ENCODE assay signal across 12 mouse cellular contexts in genomic region chr1:163280842-163281122, GRCm38 (mm10). TPM values are rescaled to one million over a fixed set of nuclear protein-coding genes. Genes with fewer than 3 reads are reported as not detected.
DNase-seq lines count a peak whose midpoint lies in the region; ATAC-seq and TF ChIP-seq lines count a peak whose summit lies in the region.
"Had no signal": no experiment of that assay in that cellular context is flagged by ENCODE, and none has a peak within 500 bp of the region (broad histone marks: within the 10 kb centered on the region; RNA-seq: fewer than 3 reads in every experiment).

No protein-coding gene starts in this region.

- intact Hi-C loops in heart, postnatal 10 days (cut with DNase I): no loop called here

- H3K9me3 ChIP-seq in heart, embryonic 12.5 days (replicated peaks): no peaks in the 10 kb centered on the region
- no peaks in the 10 kb centered on the region for H3K9me3 ChIP-seq in midbrain, embryonic 14.5 days (ENCODE audit: control insufficient read depth, low read length)
- H3K9me3 ChIP-seq in midbrain, embryonic 11.5 days (ENCODE audit: control insufficient read depth, low read length): no peaks in the 10 kb centered on the region

- TF ChIP-seq CTCF in thymus, adult 2 months (IDR thresholded peaks at IDR 0.05; ENCODE audit: borderline replicate concordance, control insufficient read depth, extremely low read depth, insufficient read depth, low read length, poor library complexity): no peak

- H3K4me1 ChIP-seq in heart, embryonic 12.5 days (replicated peaks): peaks cover 23% of the 10 kb centered on the region
- no peaks in the 10 kb centered on the region for H3K4me1 ChIP-seq in midbrain, embryonic 14.5 days (ENCODE audit: control insufficient read depth, insufficient read depth, low read length)
- H3K4me1 ChIP-seq in midbrain, embryonic 11.5 days (ENCODE audit: control insufficient read depth, insufficient read depth, low read length): no peaks in the 10 kb centered on the region; the same call in 1 of the 2 replicates
- H3K4me1 ChIP-seq in thymus, adult 2 months (replicated peaks; ENCODE audit: control insufficient read depth, insufficient read depth, low read length): no peaks in the 10 kb centered on the region

- H3K36me3 ChIP-seq in heart, embryonic 12.5 days: no peaks in the 10 kb centered on the region
- no peaks in the 10 kb centered on the region for H3K36me3 ChIP-seq in midbrain, embryonic 14.5 days (ENCODE audit: control insufficient read depth, insufficient read depth, low read length)
- H3K36me3 ChIP-seq in midbrain, embryonic 11.5 days (ENCODE audit: control insufficient read depth, insufficient read depth, low read length): no peaks in the 10 kb centered on the region
- no peaks in the 10 kb centered on the region for H3K36me3 ChIP-seq in thymus, adult 2 months (ENCODE audit: control insufficient read depth, insufficient read depth, low read length)

- H3K4me2 ChIP-seq in heart, embryonic 12.5 days: no peak overlapping the region
- H3K4me2 ChIP-seq in midbrain, embryonic 14.5 days (ENCODE audit: low read length): no peak overlapping the region
- no peak overlapping the region for H3K4me2 ChIP-seq in midbrain, embryonic 11.5 days
- H3K4me2 ChIP-seq: liver, embryonic 11.5 days had no signal

- peak overlapping the region; percentile 68 for H3K27ac ChIP-seq in heart, embryonic 12.5 days (ENCODE audit: poor library complexity, severe bottlenecking)
- H3K27ac ChIP-seq in midbrain, embryonic 14.5 days (replicated peaks; ENCODE audit: low read depth, low read length): no peak overlapping the region
- no peak overlapping the region for H3K27ac ChIP-seq in midbrain, embryonic 11.5 days (ENCODE audit: low read depth, low read length)
- H3K27ac ChIP-seq in thymus, adult 2 months (ENCODE audit: control insufficient read depth, insufficient read depth, low read length): no peak overlapping the region

- H3K27me3 ChIP-seq in heart, embryonic 12.5 days (replicated peaks): no peaks in the 10 kb centered on the region
- no peaks in the 10 kb centered on the region for H3K27me3 ChIP-seq in midbrain, embryonic 14.5 days (ENCODE audit: control insufficient read depth, insufficient read depth, low read length)
- H3K27me3 ChIP-seq in midbrain, embryonic 11.5 days (ENCODE audit: control insufficient read depth, insufficient read depth, low read length): no peaks in the 10 kb centered on the region
- H3K27me3 ChIP-seq in thymus, adult 2 months (ENCODE audit: control insufficient read depth, insufficient read depth, low read length): no peaks in the 10 kb centered on the region

- TF ChIP-seq POLR2A in thymus, adult 2 months (IDR thresholded peaks at IDR 0.05; ENCODE audit: control insufficient read depth, extremely low read depth, insufficient read depth, low read length, poor library complexity): no peak

- 31% methylated on average over 2 of the region's 2 CpGs for WGBS in heart, embryonic 12.5 days
- WGBS in midbrain, embryonic 14.5 days: 46% methylated on average over 2 of the region's 2 CpGs
- WGBS in midbrain, embryonic 11.5 days: 44% methylated on average over 2 of the region's 2 CpGs
- 90% methylated on average over 2 of the region's 2 CpGs for WGBS in thymus, adult 2 months

- no peak overlapping the region for H3K9ac ChIP-seq in heart, embryonic 12.5 days
- H3K9ac ChIP-seq in midbrain, embryonic 14.5 days (replicated peaks; ENCODE audit: low read length): no peak overlapping the region
- H3K9ac ChIP-seq in midbrain, embryonic 11.5 days (ENCODE audit: low read length): no peak overlapping the region

- ATAC-seq in heart, embryonic 12.5 days (ENCODE audit: insufficient number of reproducible peaks, low FRiP score): 0 out of 2 replicates have a peak, but pooled peaks have one; percentile 29
- peak; percentile 34 for ATAC-seq in midbrain, embryonic 14.5 days (ENCODE audit: low FRiP score, low TSS enrichment)
- no peak for ATAC-seq in midbrain, embryonic 11.5 days (ENCODE audit: low FRiP score)
- no peak for ATAC-seq in erythroblast, adult 5-6 weeks (replicated peaks; ENCODE audit: low FRiP score, poor library complexity, severe bottlenecking)

- DNase-seq in heart, adult 8-10 months (ENCODE audit: low spot score): no peak
- DNase-seq in midbrain, embryonic 14.5 days: peak; percentile 6
- no peak for DNase-seq in midbrain, embryonic 11.5 days (ENCODE audit: low spot score, missing footprints)
- peak; percentile 30 for DNase-seq in heart, postnatal 10 days
- no peak for DNase-seq in thymus, adult 2 months
- DNase-seq: adrenal gland, postnatal 14 days; kidney, adult 18-20 months; lung, postnatal 4 days; spleen, adult 18-20 months had no signal

- no peak overlapping the region for H3K4me3 ChIP-seq in heart, embryonic 12.5 days
- no peak overlapping the region for H3K4me3 ChIP-seq in midbrain, embryonic 14.5 days (replicated peaks; ENCODE audit: low read depth, low read length)
- H3K4me3 ChIP-seq in midbrain, embryonic 11.5 days (ENCODE audit: low read depth, low read length): no peak overlapping the region
- no peak overlapping the region for H3K4me3 ChIP-seq in thymus, adult 2 months (ENCODE audit: control insufficient read depth, insufficient read depth, low read length)

RNA-seq across cellular contexts. Expression of gene Prrx1, which starts 32.7 kb away (rescaled TPM):
- 7.5 and 9.4 TPM in 2 replicates for polyA plus RNA-seq in heart, embryonic 12.5 days (2016; fragmentation: Nextera tagmentation; extraction: Ambion mirVana)
- total RNA-seq in heart, adult 8-10 months (2022): 10 to 100 TPM; 29.1 to 33.6 (median 30.5) TPM
- polyA plus RNA-seq in midbrain, embryonic 14.5 days (2014; fragmentation: Nextera tagmentation; extraction: Ambion mirVana): 0.84 and 3.5 TPM in 2 replicates
- 14.2 and 16.5 TPM in 2 replicates for polyA plus RNA-seq in midbrain, embryonic 11.5 days (2014; fragmentation: Nextera tagmentation; extraction: Ambion mirVana)
- 10 to 100 TPM; 34.9 to 45.4 TPM for total RNA-seq in heart, postnatal 10 days (2021)
- 1.9 TPM in 2 replicates for polyA plus RNA-seq in thymus, adult 2 months (2012; rRNA removed)
- total RNA-seq in erythroblast, adult 5-6 weeks (2015; ENCODE audit: low replicate concordance): not detected in 2 replicates
- not detected in 2 replicates for total RNA-seq in erythroblast, adult 5-6 weeks (2017; ENCODE audit: low replicate concordance)

Comparison
In these comparisons a context has a peak if more than half of its experiments do, and no peak if none do; other contexts are left out.
1. ATAC-seq: peak in heart, embryonic 12.5 days (single experiment) and midbrain, embryonic 14.5 days (single experiment); none in midbrain, embryonic 11.5 days (single experiment) and erythroblast, adult 5-6 weeks (single experiment).
2. DNase-seq: peak in midbrain, embryonic 14.5 days (single experiment) and heart, postnatal 10 days (2 of 2); none in heart, adult 8-10 months (single experiment), midbrain, embryonic 11.5 days (single experiment) and thymus, adult 2 months (single experiment).